Mouse (Mus musculus): Measurements from ENCODE around the gene Nsun4.

DNA sequence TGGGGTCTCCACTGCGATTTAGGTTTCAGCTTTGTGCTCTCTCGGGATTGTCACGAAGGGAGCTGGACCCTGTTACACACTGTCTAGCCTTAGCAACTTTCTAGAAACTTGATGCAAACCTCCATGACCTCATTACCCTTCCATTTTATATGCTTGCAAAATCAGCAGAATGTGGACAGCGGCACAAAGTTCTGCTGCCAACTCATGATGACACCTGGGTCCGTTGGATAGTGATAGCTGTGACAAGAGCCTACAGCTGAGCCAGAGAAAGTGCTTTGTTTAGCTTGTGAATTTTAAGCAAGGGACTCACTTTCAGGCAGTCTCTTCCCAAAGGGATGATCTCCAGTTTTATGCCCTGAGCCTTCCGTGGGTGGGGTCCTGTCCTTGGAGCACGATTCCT lies 64.3 kb downstream of the Nsun4 start:
- TF ChIP-seq CTCF (IDR thresholded peaks at IDR 0.05; ENCODE audit: extremely low read depth, insufficient read depth, low read length) (no peak), POLR2A (IDR thresholded peaks at IDR 0.05; ENCODE audit: extremely low read depth, insufficient read depth, low read length) (no peak)

Measured in cortical plate, adult 2 months (tissue).